Mouse (Mus musculus): ENCODE measurements around the gene Nol11. TPM values are rescaled to one million over a fixed set of nuclear protein-coding genes. Genes with fewer than 3 reads are reported as not detected.
A peak's percentile ranks its signal among the peaks of the same experiment; 100 is the strongest.

Nol11 gene
- polyA plus RNA-seq, 1 experiment from 2014 or later, result 43.0 TPM

GRCm38 (mm10) chr11:107201773-107202172 lies 12.6 kb upstream of the Nol11 start:
- Histone ChIP-seq H3K9me3 (ENCODE audit: control insufficient read depth, low read length) (no peaks in the 10 kb centered on the region), H3K4me1 (ENCODE audit: control insufficient read depth in 2 of 2, insufficient read depth in 2 of 2, low read length in 2 of 2) (peaks cover 4 to 5% of the 10 kb centered on the region in 2 experiments; a peak in 2 of 4 replicates), H3K4me3 (ENCODE audit: control insufficient read depth in 1 of 2, insufficient read depth in 1 of 2, low read depth in 1 of 2, low read length in 2 of 2) (peak overlapping the region; percentile 27 to 29), H3K27ac (replicated peaks in 1 of 2; ENCODE audit: control insufficient read depth in 1 of 2, insufficient read depth in 1 of 2, low read depth in 2 of 2, low read length in 2 of 2) (peak overlapping the region; percentile 50 to 75), H3K27me3 (ENCODE audit: control insufficient read depth, insufficient read depth, low read length) (no peaks in the 10 kb centered on the region), H3K36me3 (ENCODE audit: control insufficient read depth, insufficient read depth, low read length) (no peaks in the 10 kb centered on the region), H3K9ac (ENCODE audit: low read length) (peak overlapping the region; percentile 50), H3K4me2 (ENCODE audit: low read length) (peak overlapping the region; percentile 60)
- 27% methylated on average over 11 of the region's 11 CpGs for WGBS
- no peak for ATAC-seq (ENCODE audit: insufficient number of reproducible peaks, insufficient read depth, low FRiP score, low read depth)

GRCm38 (mm10) chr11:107199281-107199680 lies 10.1 kb upstream of the Nol11 start:
- H3K27me3 ChIP-seq (ENCODE audit: control insufficient read depth, insufficient read depth, low read length), result no peaks in the 10 kb centered on the region
- H3K4me1 ChIP-seq (ENCODE audit: control insufficient read depth in 2 of 2, insufficient read depth in 2 of 2, low read length in 2 of 2), result peaks cover 4 to 5% of the 10 kb centered on the region in 2 experiments; a peak in 2 of 4 replicates
- no peaks in the 10 kb centered on the region for H3K36me3 ChIP-seq (ENCODE audit: control insufficient read depth, insufficient read depth, low read length)
- H3K4me3 ChIP-seq (ENCODE audit: control insufficient read depth in 1 of 2, insufficient read depth in 1 of 2, low read depth in 1 of 2, low read length in 2 of 2), result no peak overlapping the region
- ATAC-seq (ENCODE audit: insufficient number of reproducible peaks, insufficient read depth, low FRiP score, low read depth), result no peak
- H3K27ac ChIP-seq (replicated peaks in 1 of 2; ENCODE audit: control insufficient read depth in 1 of 2, insufficient read depth in 1 of 2, low read depth in 2 of 2, low read length in 2 of 2), result no peak overlapping the region
- no peak overlapping the region for H3K9ac ChIP-seq (ENCODE audit: low read length)
- no peak overlapping the region for H3K4me2 ChIP-seq (ENCODE audit: low read length)
- no peaks in the 10 kb centered on the region for H3K9me3 ChIP-seq (ENCODE audit: control insufficient read depth, low read length)
- 82% methylated on average over 5 of the region's 5 CpGs for WGBS

GRCm38 (mm10) chr11:107195334-107195733 lies 6.2 kb upstream of the Nol11 start:
- Histone ChIP-seq H3K27ac (replicated peaks in 1 of 2; ENCODE audit: control insufficient read depth in 1 of 2, insufficient read depth in 1 of 2, low read depth in 2 of 2, low read length in 2 of 2) (no peak overlapping the region), H3K9me3 (ENCODE audit: control insufficient read depth, low read length) (no peaks in the 10 kb centered on the region), H3K27me3 (ENCODE audit: control insufficient read depth, insufficient read depth, low read length) (no peaks in the 10 kb centered on the region), H3K4me2 (ENCODE audit: low read length) (no peak overlapping the region), H3K9ac (ENCODE audit: low read length) (no peak overlapping the region), H3K4me3 (ENCODE audit: control insufficient read depth in 1 of 2, insufficient read depth in 1 of 2, low read depth in 1 of 2, low read length in 2 of 2) (no peak overlapping the region), H3K4me1 (ENCODE audit: control insufficient read depth in 2 of 2, insufficient read depth in 2 of 2, low read length in 2 of 2) (no peaks in the 10 kb centered on the region), H3K36me3 (ENCODE audit: control insufficient read depth, insufficient read depth, low read length) (no peaks in the 10 kb centered on the region)
- ATAC-seq (ENCODE audit: insufficient number of reproducible peaks, insufficient read depth, low FRiP score, low read depth), result peak; percentile 59; the same call in 1 of the 2 replicates
- WGBS, result 59% methylated on average over 2 of the region's 2 CpGs

- H3K9me3 ChIP-seq (ENCODE audit: control insufficient read depth, low read length), result no peaks in the 10 kb centered on the region
- peaks cover 2 to 5% of the 10 kb centered on the region in 2 experiments; a peak in 2 of 4 replicates for H3K4me1 ChIP-seq (ENCODE audit: control insufficient read depth in 2 of 2, insufficient read depth in 2 of 2, low read length in 2 of 2)
- no peak overlapping the region for H3K4me2 ChIP-seq (ENCODE audit: low read length)
- no peaks in the 10 kb centered on the region for H3K27me3 ChIP-seq (ENCODE audit: control insufficient read depth, insufficient read depth, low read length)
- H3K4me3 ChIP-seq (ENCODE audit: control insufficient read depth in 1 of 2, insufficient read depth in 1 of 2, low read depth in 1 of 2, low read length in 2 of 2), result no peak overlapping the region
- no peak overlapping the region for H3K9ac ChIP-seq (ENCODE audit: low read length)
- H3K36me3 ChIP-seq (ENCODE audit: control insufficient read depth, insufficient read depth, low read length), result peaks cover 14% of the 10 kb centered on the region
- WGBS, result 65% methylated on average over 2 of the region's 2 CpGs
- ATAC-seq (ENCODE audit: insufficient number of reproducible peaks, insufficient read depth, low FRiP score, low read depth), result no peak
- H3K27ac ChIP-seq (replicated peaks in 1 of 2; ENCODE audit: control insufficient read depth in 1 of 2, insufficient read depth in 1 of 2, low read depth in 2 of 2, low read length in 2 of 2), result no peak overlapping the region
Observed at GRCm38 (mm10) chr11:107190376-107190775, 1.2 kb upstream of the Nol11 start.

GRCm38 (mm10) chr11:107183777-107184176 lies 5.4 kb downstream of the Nol11 start:
- no peak overlapping the region for H3K27ac ChIP-seq (replicated peaks in 1 of 2; ENCODE audit: control insufficient read depth in 1 of 2, insufficient read depth in 1 of 2, low read depth in 2 of 2, low read length in 2 of 2)
- H3K4me3 ChIP-seq (ENCODE audit: control insufficient read depth in 1 of 2, insufficient read depth in 1 of 2, low read depth in 1 of 2, low read length in 2 of 2), result no peak overlapping the region
- WGBS, result 41% methylated on average over 8 of the region's 8 CpGs
- no peaks in the 10 kb centered on the region for H3K27me3 ChIP-seq (ENCODE audit: control insufficient read depth, insufficient read depth, low read length)
- peaks cover 2 to 5% of the 10 kb centered on the region in 2 experiments; a peak in 3 of 4 replicates for H3K4me1 ChIP-seq (ENCODE audit: control insufficient read depth in 2 of 2, insufficient read depth in 2 of 2, low read length in 2 of 2)
- H3K36me3 ChIP-seq (ENCODE audit: control insufficient read depth, insufficient read depth, low read length), result peaks cover 77% of the 10 kb centered on the region
- no peak for ATAC-seq (ENCODE audit: insufficient number of reproducible peaks, insufficient read depth, low FRiP score, low read depth)
- H3K4me2 ChIP-seq (ENCODE audit: low read length), result no peak overlapping the region
- H3K9me3 ChIP-seq (ENCODE audit: control insufficient read depth, low read length), result no peaks in the 10 kb centered on the region
- H3K9ac ChIP-seq (ENCODE audit: low read length), result no peak overlapping the region

DNA sequence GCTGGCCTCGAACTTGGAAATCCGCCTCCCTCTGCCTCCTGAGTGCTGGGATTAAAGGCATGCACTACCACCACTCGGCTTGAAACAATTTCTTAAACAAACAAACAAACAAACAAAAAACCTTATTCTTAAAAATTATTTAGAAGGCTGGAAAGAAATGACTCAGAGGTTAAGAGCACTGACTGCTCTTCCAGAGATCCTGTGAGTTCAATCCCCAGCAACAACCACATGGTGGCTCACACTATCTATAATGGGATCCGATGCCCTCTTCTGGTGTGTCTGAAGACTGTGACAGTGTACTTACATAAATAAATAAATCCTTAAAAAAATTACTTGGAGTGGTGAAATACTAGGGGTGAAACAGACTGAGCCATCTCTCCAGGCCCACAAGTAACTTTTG lies 28.0 kb downstream of the Nol11 start:
- no peak overlapping the region for H3K9ac ChIP-seq (ENCODE audit: low read length)
- WGBS, result 81% methylated on average over 4 of the region's 4 CpGs
- peaks cover 5% of the 10 kb centered on the region; the same call in 1 of the 2 replicates for H3K9me3 ChIP-seq (ENCODE audit: control insufficient read depth, low read length)
- ATAC-seq (ENCODE audit: insufficient number of reproducible peaks, insufficient read depth, low FRiP score, low read depth), result no peak
- H3K27ac ChIP-seq (replicated peaks in 1 of 2; ENCODE audit: control insufficient read depth in 1 of 2, insufficient read depth in 1 of 2, low read depth in 2 of 2, low read length in 2 of 2), result no peak overlapping the region
- no peak overlapping the region for H3K4me3 ChIP-seq (ENCODE audit: control insufficient read depth in 1 of 2, insufficient read depth in 1 of 2, low read depth in 1 of 2, low read length in 2 of 2)
- H3K36me3 ChIP-seq (ENCODE audit: control insufficient read depth, insufficient read depth, low read length), result peaks cover 6% of the 10 kb centered on the region
- H3K4me1 ChIP-seq (ENCODE audit: control insufficient read depth in 2 of 2, insufficient read depth in 2 of 2, low read length in 2 of 2), result peaks cover 11 to 14% of the 10 kb centered on the region in 2 experiments
- H3K27me3 ChIP-seq (ENCODE audit: control insufficient read depth, insufficient read depth, low read length), result no peaks in the 10 kb centered on the region
- H3K4me2 ChIP-seq (ENCODE audit: low read length), result no peak overlapping the region

DNA sequence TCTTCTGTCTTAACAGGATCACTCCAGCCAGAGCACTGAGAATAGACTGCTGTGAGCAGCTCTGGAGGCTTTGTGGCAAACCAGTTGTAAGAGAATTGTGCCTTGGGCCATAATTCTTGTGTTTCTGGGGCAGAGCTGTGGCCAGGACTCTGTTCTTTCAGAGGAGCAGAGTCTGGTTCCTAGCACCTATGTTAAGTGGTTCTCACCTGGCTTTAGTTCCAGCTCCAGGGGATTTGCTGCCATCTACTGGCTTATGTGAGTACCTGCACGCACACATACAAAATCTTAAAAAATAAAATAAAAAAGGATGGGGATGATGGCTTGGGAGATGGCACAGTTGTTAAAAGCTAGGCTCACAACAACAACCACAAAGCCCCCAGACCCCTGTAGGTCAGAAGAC lies 30.1 kb downstream of the Nol11 start:
- no peak for ATAC-seq (ENCODE audit: insufficient number of reproducible peaks, insufficient read depth, low FRiP score, low read depth)
- Histone ChIP-seq H3K36me3 (ENCODE audit: control insufficient read depth, insufficient read depth, low read length) (no peaks in the 10 kb centered on the region), H3K4me1 (ENCODE audit: control insufficient read depth in 2 of 2, insufficient read depth in 2 of 2, low read length in 2 of 2) (peaks cover 11 to 14% of the 10 kb centered on the region in 2 experiments), H3K4me2 (ENCODE audit: low read length) (no peak overlapping the region), H3K27me3 (ENCODE audit: control insufficient read depth, insufficient read depth, low read length) (no peaks in the 10 kb centered on the region), H3K9me3 (ENCODE audit: control insufficient read depth, low read length) (peaks cover 5% of the 10 kb centered on the region; the same call in 1 of the 2 replicates), H3K27ac (replicated peaks in 1 of 2; ENCODE audit: control insufficient read depth in 1 of 2, insufficient read depth in 1 of 2, low read depth in 2 of 2, low read length in 2 of 2) (no peak overlapping the region), H3K4me3 (ENCODE audit: control insufficient read depth in 1 of 2, insufficient read depth in 1 of 2, low read depth in 1 of 2, low read length in 2 of 2) (no peak overlapping the region), H3K9ac (ENCODE audit: low read length) (no peak overlapping the region)
- 65% methylated on average over 1 of the region's 1 CpGs for WGBS

Data from heart, embryonic 14.5 days (tissue).